In the genomic region with DNA sequence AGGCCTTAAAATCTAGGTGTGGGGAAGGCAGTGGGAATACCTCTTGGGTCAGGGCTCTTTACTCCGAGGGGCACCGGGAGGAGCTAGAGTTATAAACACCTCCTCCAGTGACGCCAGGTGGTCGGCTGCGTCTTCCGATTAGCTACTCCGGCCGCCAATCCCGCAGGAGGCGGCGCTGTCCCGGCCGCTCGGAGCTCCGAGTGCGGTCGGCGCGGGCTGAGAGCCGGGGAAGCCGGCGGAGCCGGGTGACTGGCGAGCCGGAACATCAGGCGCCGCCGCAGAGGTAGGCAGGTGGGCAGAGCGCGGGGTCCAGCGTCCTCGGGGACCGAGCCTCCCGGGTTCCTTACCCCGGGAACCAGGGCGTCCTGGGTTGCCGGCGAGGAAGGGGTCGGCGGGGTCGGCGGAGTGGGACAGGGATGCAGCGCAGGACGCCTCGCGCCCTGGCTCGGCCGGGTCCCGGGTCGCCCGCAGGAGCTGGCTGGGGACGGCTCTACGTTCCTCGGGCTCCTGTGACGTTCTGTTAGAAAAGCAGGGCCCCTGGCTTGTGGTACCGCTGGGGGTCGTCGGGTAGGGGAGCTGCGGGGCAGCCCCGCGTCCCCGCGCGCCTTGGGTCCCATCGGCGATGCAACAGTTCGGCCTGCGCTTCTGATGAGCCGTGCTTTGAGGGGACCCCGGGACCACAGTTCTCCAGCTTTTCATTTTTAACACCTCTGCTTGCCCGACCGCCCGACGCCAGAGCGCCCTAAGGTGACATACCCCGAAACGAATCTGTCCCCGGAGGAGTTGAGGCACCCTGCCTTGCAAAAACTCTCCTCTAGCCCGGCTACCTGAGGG, we compare ENCODE assay signal across 8 mouse cellular contexts. TPM values are rescaled to one million over a fixed set of nuclear protein-coding genes. Genes with fewer than 3 reads are reported as not detected.
DNase-seq lines count a peak whose midpoint lies in the region; ATAC-seq and TF ChIP-seq lines count a peak whose summit lies in the region.

Gene Plekhh2 (plus strand): TSS at position 214 of the 834 bp plus-strand sequence.

- 1% methylated on average over 79 of the region's 79 CpGs for WGBS in cerebellum, adult 2 months
- WGBS in lung, adult 2 months = 1% methylated on average over 79 of the region's 79 CpGs

- DNase-seq in MN1 (ENCODE audit: low spot score) = peak; percentile 49
- DNase-seq in cerebellum, adult 2 months = peak; percentile 63 to 70
- peak; percentile 91 for DNase-seq in heart, postnatal 4 days
- peak; percentile 58 to 77 for DNase-seq in layer of hippocampus, adult 8-10 months (ENCODE audit: low spot score in 2 of 2)
- peak; percentile 80 for DNase-seq in lung, adult 2 months
- peak; percentile 75 for DNase-seq in ovary, adult 18-20 months (ENCODE audit: low spot score)
- peak; percentile 52 to 64 for DNase-seq in urinary bladder, adult 18-20 months (ENCODE audit: low spot score in 2 of 2)

- H3K4me1 ChIP-seq in cerebellum, adult 2 months (ENCODE audit: control insufficient read depth, insufficient read depth, low read length) = no peaks in the 10 kb centered on the region
- H3K4me1 ChIP-seq in lung, adult 2 months (ENCODE audit: control insufficient read depth, insufficient read depth, low read length) = peaks cover 5% of the 10 kb centered on the region

- no peak for TF ChIP-seq POLR2A in cerebellum, adult 2 months (IDR thresholded peaks at IDR 0.05; ENCODE audit: borderline replicate concordance, insufficient read depth, low read length)
- peak; percentile 39; the same call in 1 of the 2 replicates for TF ChIP-seq POLR2A in lung, adult 2 months (IDR thresholded peaks at IDR 0.05; ENCODE audit: borderline replicate concordance, extremely low read depth, low read depth, low read length)

- no peak for TF ChIP-seq CTCF in cerebellum, adult 2 months (IDR thresholded peaks at IDR 0.05; ENCODE audit: borderline replicate concordance, insufficient read depth, low read depth, low read length)
- no peak for TF ChIP-seq CTCF in lung, adult 2 months (IDR thresholded peaks at IDR 0.05; ENCODE audit: insufficient read depth, low read length)

- ATAC-seq in frontal cortex, adult (ENCODE audit: low TSS enrichment) = peak; percentile 82

- peak within 1 kb of the TSS; percentile 40 for H3K4me3 ChIP-seq in cerebellum, adult 2 months (replicated peaks; ENCODE audit: insufficient read depth, low read depth, low read length)
- peak within 1 kb of the TSS; percentile 78 for H3K4me3 ChIP-seq in lung, adult 2 months (replicated peaks; ENCODE audit: extremely low read depth, low read depth, low read length)

- H3K27ac ChIP-seq in cerebellum, adult 2 months (ENCODE audit: insufficient read depth, low read length) = no peak within 1 kb of the TSS

- H3K27me3 ChIP-seq in cerebellum, adult 2 months (ENCODE audit: control insufficient read depth, insufficient read depth, low read length) = peaks cover 2% of the 10 kb centered on the region; the same call in 1 of the 2 replicates

RNA-seq across cellular contexts. Expression of gene Plekhh2, which starts in this region (rescaled TPM):
- polyA plus RNA-seq in cerebellum, adult 2 months (2012; rRNA removed) = 4.8 and 5.3 TPM in 2 replicates
- 1 to 10 TPM; 6.3 to 6.4 TPM for total RNA-seq in heart, postnatal 4 days (2021)
- 1 to 10 TPM; 6.2 to 8.2 (median 6.5) TPM for total RNA-seq in layer of hippocampus, adult 8-10 months (2022)
- 8.0 and 12.1 TPM in 2 replicates for polyA plus RNA-seq in lung, adult 2 months (2012; rRNA removed)
